Mouse (Mus musculus) left cerebral cortex, adult 18-20 months (tissue): ENCODE data around the gene Xrcc3. TPM values are rescaled to one million over a fixed set of nuclear protein-coding genes. Genes with fewer than 3 reads are reported as not detected.

ENCODE experiments used
- DNase-seq, 2 experiments: peaks; one replicate each; pipeline ENCODE4 v3.0.0; 2021 to 2022; ENCODE audit warnings: low spot score in 2 of 2, mixed read lengths in 1 of 2
- total RNA-seq, 2 experiments: library from RNA; stranded (reverse); gene quantifications; 2 replicates each; pipeline ENCODE4 v1.2.3; 2021

Xrcc3 gene
- total RNA-seq, 2 experiments from 2014 or later = 3.6 to 4.9 TPM

- DNase-seq = no peak
These were observed 35.8 kb downstream of the Xrcc3 start for GRCm38 (mm10) chr12:111777919-111778318.

DNA sequence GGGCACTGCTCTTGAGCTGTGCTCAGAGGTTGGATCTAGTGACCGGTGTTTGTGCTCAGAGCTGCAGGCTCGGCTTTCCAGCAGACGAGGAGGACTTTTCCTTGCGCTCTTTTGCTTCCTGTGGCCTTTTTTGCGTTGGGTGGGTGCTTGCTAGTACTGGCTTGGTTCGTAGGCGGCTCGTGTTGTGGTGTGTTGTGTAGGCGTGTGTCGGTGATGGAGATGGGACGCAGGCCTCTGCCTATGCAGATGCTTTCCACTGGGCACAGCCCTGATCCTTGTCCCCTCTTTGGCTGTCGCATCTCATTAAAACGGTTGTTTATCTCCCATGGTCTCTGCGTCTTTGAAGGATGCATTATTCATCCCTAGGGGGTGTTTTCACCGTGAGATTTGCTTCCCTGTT lies 38.8 kb downstream of the Xrcc3 start:
- peak in 1 of 2 experiments; percentile 45 for DNase-seq

GRCm38 (mm10) chr12:111774156-111774555 lies 39.5 kb downstream of the Xrcc3 start:
- DNase-seq = no peak

DNA sequence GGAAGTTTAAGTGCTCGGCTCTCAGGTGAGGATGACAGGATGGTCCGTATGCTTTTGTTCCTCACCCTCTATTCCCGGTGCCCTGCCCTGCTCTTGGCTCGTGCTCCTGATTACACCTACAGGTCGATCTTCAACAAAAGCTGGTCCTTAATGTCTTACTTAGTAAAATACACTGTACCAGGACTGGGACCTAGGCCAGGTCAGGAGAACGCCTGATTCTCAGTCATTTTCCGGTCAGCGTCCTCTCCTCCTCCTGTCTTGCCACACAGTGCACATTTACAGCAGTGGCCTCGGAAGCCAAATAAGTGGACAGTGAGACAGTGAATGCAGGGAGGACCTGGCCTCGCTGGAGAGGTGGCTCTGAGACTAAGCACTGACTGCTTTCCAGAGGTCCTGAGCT lies 43.0 kb downstream of the Xrcc3 start:
- DNase-seq = no peak

- DNase-seq = no peak
These were observed 43.7 kb downstream of the Xrcc3 start for GRCm38 (mm10) chr12:111769816-111770577.

DNA sequence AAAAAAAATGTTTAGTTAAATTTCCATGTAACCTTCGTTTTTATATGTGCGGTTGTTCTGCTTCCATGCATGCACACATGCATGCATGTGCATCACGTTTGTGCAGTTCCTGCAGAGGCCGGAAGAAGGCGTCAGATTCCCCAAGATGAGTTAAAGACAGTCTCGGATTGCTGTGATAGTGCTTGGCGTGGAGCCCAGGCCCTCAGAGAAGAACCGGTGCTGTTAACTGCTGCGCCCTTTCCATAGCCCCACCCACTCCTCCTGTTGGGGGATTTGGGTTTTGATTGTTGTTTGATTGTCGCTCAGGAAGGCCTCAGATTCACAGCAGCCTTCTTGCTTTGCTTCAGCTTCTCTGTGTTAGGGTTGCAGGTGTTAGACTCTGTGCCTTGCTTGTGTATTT lies 44.4 kb downstream of the Xrcc3 start:
- DNase-seq = no peak

- DNase-seq = no peak
These were observed 45.2 kb downstream of the Xrcc3 start for GRCm38 (mm10) chr12:111768322-111768928.

DNA sequence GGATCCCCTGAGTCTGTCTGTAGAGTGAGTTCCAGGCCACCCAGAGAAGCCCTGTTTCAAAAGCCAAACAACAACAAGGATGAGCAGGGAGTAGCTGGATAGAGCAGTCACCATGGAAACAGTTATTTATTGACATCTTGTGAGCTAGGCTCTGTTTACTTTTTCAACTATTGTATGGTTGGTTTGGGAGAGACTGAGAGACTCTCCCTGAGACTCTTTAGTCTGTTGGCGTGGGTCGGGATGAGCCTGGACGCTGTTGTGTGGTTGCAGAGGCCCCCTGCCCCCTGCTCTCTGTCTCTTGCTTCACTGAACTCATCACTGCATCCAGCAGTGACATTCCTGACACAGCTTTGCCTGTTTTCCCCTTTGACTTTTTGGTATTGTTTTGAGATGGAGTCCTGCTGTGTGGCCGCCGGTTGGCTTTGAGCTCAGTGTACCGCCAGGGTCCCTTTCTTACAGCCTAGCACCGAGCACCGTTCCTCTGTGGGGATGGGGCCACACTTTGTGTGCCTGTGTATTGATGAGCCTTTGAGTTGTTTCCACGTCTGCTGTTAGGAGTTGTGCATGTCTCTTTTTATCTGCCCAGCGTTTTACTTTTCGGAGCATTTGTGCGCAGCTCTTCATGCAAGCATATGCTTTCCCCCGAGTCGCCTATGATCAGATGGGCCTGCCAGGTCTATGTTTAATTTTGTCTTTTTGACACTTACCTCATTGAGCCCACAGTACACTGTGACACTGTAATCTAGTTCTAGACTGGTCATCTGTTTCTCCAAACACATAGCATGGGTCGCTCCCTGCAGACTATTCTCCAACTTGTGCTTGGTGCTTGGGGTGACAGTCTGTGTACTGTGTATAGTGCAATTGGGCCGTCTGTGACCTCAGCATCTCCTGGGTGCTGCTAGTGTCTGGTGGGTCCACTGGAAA lies 47.1 kb downstream of the Xrcc3 start:
- DNase-seq = no peak

GRCm38 (mm10) chr12:111762620-111763280 lies 50.9 kb downstream of the Xrcc3 start:
- peak; percentile 26 to 59 for DNase-seq

DNA sequence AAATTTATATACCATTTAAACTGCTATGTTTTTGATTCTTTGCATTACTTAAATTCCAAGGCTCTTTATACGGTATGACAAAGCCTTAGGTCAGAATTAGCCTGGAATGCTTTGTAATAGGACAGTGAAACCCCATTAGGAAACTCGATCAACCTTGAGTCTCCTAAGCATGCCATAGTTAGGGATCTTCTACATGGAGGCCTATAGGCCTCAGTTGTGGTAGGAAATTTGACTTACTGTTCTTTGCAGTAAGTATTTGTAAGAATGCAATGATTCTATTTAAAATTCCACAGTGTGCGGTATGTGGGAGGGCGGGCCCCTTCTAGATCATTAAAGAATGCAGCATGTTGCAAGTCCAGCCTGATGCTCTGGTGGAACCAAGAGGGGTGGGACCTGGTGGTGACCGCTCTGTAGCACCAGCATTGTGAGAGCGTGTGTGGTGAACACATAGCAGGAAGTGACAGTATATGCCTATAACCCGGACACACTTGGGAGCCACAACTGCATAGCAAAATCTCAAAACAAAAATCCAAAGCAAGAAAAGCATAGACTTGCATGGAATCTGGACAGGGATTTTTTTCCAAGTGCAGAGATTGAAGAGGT lies 53.3 kb downstream of the Xrcc3 start:
- no peak for DNase-seq

DNA sequence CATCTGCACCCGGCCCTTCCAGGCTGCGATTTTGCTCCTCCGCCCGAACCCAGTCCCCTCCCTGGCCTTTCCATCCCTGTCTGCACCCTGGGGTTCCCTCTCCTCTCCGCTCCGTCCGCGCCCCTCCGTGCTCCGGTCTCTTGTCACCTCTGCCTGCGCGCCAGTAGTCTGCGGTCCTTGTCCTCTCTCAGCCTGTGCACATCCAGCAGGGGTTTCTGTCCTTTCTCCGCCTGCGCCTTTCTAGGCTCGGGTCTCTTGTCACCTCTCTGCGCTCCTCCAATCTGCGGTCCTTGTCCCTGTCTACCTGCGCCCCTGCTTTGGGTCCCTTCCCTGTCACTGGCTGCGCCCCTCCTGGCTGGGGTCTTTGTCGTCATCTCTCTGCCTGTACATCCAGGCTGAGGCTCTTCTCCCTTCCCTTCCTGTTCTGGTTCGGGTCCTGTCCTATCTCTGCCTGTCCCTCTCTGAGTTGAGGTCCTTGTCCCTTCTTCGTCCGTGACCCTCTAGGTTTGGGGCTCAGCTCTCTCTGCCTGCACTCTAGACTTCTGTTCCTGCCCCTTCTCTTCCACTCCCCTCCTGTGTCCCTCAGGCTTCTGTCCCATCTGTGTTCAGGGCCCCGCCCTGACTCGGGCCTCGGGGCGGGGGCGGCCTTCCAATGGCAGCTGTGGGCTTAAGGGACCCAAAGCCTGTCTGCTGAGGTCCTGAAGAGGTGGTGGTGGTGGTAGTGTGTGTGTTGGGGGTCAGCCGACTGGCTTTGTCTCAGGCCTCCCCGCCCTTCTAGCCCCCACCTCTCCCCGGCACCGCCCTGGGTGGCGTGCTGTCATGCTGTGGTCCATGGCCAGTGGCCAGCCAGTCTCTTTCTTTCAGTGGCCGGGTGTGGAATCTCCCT lies 54.3 kb downstream of the Xrcc3 start:
- peak in 1 of 2 experiments; percentile 28 for DNase-seq

DNA sequence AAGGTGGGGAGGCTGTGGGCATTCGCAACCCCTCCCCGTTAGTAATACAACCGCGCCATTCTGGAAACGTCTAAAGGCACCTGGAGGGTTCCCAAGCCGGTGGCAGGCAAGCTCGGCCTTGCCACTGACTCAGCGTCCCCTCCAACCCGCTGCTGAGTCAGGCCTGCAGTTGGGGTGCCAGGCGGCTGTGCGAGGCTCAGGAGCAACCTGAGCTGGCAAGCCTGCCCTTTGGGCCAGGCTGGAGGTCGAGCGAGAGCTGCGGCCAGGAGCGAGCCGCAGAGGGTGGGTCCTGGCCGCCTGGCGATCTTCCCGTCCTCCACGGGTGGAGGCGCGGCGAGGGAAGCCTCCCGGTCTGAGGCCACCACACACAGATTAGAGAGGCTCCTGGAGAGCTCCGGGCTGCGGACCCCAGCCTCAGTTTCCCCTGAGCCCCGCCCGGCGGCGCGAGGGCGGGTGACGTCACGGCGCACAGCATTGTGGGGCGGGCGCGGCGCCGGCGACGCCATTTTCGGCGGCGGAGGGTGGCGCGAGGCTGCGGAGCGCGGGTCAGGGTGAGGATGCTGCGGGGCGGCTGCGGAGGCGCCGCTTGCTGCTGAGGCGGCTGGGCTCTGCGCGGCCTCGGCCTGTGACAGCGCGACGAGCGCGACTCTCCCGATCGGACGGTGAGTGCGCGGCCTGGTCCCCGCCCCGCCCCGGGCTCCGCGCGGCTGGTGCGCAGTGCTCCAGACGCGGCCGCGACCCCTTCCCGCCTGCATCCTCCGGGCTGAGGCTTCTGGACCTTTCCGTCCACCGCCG lies 55.1 kb downstream of the Xrcc3 start, which contains the start of gene Klc1:
Gene Klc1 (plus strand): TSS at position 469 of the 795 bp plus-strand sequence.
- DNase-seq = peak; percentile 81 to 87

DNA sequence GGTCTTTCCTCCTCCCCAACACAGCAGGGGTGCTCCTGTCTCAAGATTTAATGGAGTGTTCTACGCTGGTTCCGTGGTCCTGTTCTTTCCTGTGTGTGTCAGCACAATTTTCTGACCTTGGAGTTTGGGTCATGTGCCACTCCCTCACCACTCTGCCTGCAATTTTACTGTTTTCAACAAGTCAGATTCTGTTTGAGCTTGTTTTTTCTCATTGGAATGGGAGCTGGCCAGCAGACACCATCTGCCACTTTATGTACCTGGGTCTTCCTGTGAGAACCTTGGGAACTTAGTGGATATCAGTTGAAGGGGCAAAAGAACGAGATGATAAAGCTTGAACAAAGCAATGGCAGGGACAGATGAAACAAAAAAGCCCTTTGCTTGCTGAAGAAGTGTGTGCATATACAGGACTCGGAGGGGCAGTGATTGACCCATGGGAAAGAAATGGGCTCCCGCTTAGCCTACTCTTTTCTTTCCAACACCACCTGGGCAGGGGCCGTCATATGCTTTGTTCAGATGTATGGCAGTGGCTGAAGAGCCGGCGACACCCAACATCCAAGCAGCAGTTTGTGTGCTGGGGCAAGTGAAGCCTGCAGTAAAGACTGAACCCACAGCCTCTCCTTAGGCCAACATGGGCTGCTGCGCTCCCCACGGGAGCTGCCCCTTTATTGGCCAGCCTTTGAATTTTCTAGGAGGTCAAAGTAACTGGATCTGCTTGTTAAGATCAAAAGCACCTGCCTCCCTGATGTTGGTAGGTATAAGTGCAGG lies 55.9 kb downstream of the Xrcc3 start:
- DNase-seq = no peak

- DNase-seq = no peak
These were observed 57.0 kb downstream of the Xrcc3 start for GRCm38 (mm10) chr12:111756698-111757082.

DNA sequence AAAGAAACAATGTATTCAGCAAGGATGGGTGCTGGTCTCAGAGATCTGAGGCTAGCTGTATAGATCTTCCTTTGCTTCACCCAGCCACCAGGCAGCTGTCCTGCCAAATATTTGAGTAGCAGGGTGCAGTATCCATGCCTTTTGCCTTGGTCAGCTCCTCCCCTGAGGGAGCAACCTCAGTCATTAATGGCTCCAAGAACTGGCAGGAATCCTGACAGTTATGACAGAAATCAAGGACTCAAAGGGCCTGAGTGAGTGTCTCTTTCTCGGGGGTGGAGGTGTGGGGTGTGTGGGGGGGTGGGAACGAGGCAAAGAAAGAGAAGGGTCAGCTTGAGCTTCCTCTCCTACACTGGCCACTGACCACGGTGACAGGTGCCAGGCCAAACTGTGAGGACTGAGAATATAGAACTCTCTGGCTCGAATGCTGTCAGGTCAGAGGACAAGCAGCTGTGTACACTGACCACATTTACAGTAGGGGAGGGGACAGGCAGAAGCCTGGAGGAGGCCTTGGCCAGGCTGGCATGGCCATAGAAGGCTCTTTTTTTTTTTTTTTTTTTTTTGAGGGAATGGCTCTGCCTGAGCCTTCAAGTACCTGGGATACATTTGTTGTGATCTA lies 57.5 kb downstream of the Xrcc3 start:
- no peak for DNase-seq

DNA sequence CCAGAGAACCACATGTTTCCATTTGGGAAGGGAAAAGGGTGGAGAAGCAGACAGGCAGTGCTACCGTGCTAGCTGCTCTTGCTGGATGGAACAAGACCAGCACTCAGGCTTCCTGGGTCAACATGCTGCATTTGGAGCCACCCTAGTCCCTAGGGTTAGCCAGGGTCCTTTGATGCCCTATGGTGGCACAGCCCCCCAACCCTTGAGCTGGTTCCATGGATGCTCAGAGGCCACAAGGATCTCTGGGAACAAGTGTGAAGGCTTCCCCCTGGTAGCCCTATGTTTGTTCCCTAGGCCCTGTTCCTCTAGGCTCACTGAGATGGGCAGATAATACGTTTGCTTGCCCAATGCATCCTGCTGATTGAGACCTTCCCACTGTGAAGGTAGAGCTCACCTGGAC lies 58.4 kb downstream of the Xrcc3 start:
- no peak for DNase-seq

GRCm38 (mm10) chr12:111754710-111755109 lies 59.0 kb downstream of the Xrcc3 start:
- no peak for DNase-seq

- no peak for DNase-seq
These were observed 60.3 kb downstream of the Xrcc3 start for GRCm38 (mm10) chr12:111753347-111753746.
